Mouse (Mus musculus) megakaryocyte, embryonic 14.5 days (primary cell): ENCODE measurements around the gene Tex13c1. TPM values are rescaled to one million over a fixed set of nuclear protein-coding genes. Genes with fewer than 3 reads are reported as not detected.

ENCODE experiments used
- H3K27me3 ChIP-seq: replicated peaks from 2 replicates; pipeline ENCODE3; 2012; ENCODE audit warnings: inconsistent platforms
- H3K36me3 ChIP-seq: replicated peaks from 2 replicates; pipeline ENCODE3; 2012; ENCODE audit warnings: low read length, inconsistent platforms, mixed read lengths
- H3K4me1 ChIP-seq: 2 replicates; pipeline ENCODE4 v1.6.1; 2012; ENCODE audit warnings: inconsistent platforms
- H3K4me3 ChIP-seq: replicated peaks from 2 replicates; pipeline ENCODE3; 2012; ENCODE audit warnings: moderate library complexity, mild to moderate bottlenecking, inconsistent platforms
- H3K9me3 ChIP-seq: 2 replicates; pipeline ENCODE4 v1.6.1; 2012; ENCODE audit warnings: inconsistent platforms
- FLI1 ChIP-seq: IDR thresholded peaks from 2 replicates; pipeline ENCODE4 v1.6.1; 2012; ENCODE audit warnings: low read length, inconsistent platforms, mixed read lengths
- GATA1 ChIP-seq: IDR thresholded peaks from 3 replicates; pipeline ENCODE4 v1.6.1; 2012; ENCODE audit warnings: mixed read lengths, low read length, inconsistent platforms, borderline replicate concordance
- polyA plus RNA-seq: library from polyadenylated mRNA; stranded (reverse); fragments of >175 nt; gene quantifications from 2 replicates; pipeline ENCODE4 v1.2.3, GENCODE M21; 2012; ENCODE audit warnings: low replicate concordance; ENCODE audit not compliant: insufficient read depth

The Tex13c1 gene
- polyA plus RNA-seq: not detected in 2 replicates

DNA sequence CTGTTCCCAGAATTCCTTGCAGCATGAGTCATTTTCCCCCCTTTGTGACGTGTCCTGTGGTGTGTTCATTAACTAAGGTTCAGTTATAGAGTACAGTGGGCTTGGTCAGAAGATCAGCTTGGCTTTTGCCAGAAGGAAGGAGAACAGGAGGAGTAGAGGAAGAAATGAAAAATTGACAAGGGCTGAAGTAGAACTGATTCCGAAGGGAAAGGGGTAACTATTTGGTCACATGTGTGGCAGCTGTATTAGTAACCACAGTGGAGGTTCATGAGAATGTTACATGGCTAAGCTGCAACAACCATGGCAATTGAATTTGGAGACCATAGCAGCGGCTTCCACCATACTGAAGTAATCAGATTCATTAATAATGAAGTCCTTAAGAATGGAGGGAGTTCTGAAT, at the start of gene Tex13c1:
Gene Tex13c1 (plus strand): TSS at position 301 of the 400 bp plus-strand sequence.
- Histone ChIP-seq H3K27me3 (no peaks in the 10 kb centered on the region), H3K36me3 (no peaks in the 10 kb centered on the region)
- no peak for TF ChIP-seq FLI1
- TF ChIP-seq GATA1: no peak

More for the DNA sequence above, at the start of gene Tex13c1:
- H3K9me3 ChIP-seq: no peaks in the 10 kb centered on the region
- no peak within 1 kb of the TSS for H3K4me3 ChIP-seq
- no peaks in the 10 kb centered on the region for H3K4me1 ChIP-seq

Other genes with a start within 250 kb of the Tex13c1 start
- gene Tenm1, start 162.0 kb upstream of the Tex13c1 start, polyA plus RNA-seq: not detected in 2 replicates